Mouse (Mus musculus): ENCODE results near the gene Pax8.

GRCm38 (mm10) chr2:24460808-24461127, 14.6 kb downstream of the Pax8 start:
- no peak for TF ChIP-seq CTCF (IDR thresholded peaks at IDR 0.05; ENCODE audit: extremely low read depth, insufficient read depth, insufficient read length, insufficient replicate concordance)
- TF ChIP-seq POLR2A (IDR thresholded peaks at IDR 0.05; ENCODE audit: low read depth, low read length): no peak

Measured in spleen, adult 2 months (tissue).